Mouse (Mus musculus) heart, postnatal 0 days (tissue): ENCODE data around the gene Sptssb. TPM values are rescaled to one million over a fixed set of nuclear protein-coding genes. Genes with fewer than 3 reads are reported as not detected.

Experiments used
- ATAC-seq: fragments of 200-750 bp; cut with Nextera tagmentation; 2 replicates; pipeline ENCODE4 v1.8.0; 2017; ENCODE audit warnings: low read depth, moderate number of reproducible peaks, moderate library complexity; ENCODE audit not compliant: insufficient read depth
- DNase-seq: peaks from one replicate; pipeline ENCODE4 v3.0.0-alpha.2; 2016; ENCODE audit warnings: low spot score
- H3K27ac ChIP-seq: fragments of 300-500 bp; sonication (generic); 2 replicates; pipeline ENCODE4 v1.5.1; 2014; ENCODE audit warnings: low read depth, mild to moderate bottlenecking
- H3K27me3 ChIP-seq: fragments of 300-500 bp; sonication (generic); 2 replicates; pipeline ENCODE4 v1.6.1; 2014; ENCODE audit warnings: low read length, mixed read lengths; ENCODE audit not compliant: control insufficient read depth, insufficient read depth
- H3K36me3 ChIP-seq: fragments of 300-500 bp; sonication (generic); replicated peaks from 2 replicates; pipeline ENCODE4 v1.6.1; 2014; ENCODE audit warnings: low read length, mixed read lengths; ENCODE audit not compliant: control insufficient read depth, insufficient read depth
- H3K4me1 ChIP-seq: fragments of 300-500 bp; sonication (generic); 2 replicates; pipeline ENCODE4 v1.6.1; 2014; ENCODE audit warnings: antibody characterized with exemption; ENCODE audit not compliant: control insufficient read depth, insufficient read depth
- H3K4me2 ChIP-seq: fragments of 300-500 bp; sonication (generic); 2 replicates; pipeline ENCODE4 v1.6.1; 2014; ENCODE audit warnings: low read depth, mild to moderate bottlenecking, low read length, moderate library complexity
- H3K4me3 ChIP-seq: fragments of 300-500 bp; sonication (generic); 2 replicates; pipeline ENCODE4 v1.5.1; 2014; ENCODE audit warnings: low read depth, low read length
- H3K9ac ChIP-seq: fragments of 300-500 bp; sonication (generic); replicated peaks from 2 replicates; pipeline ENCODE4 v1.6.1; 2014; ENCODE audit warnings: low read depth, low read length, mixed read lengths
- H3K9me3 ChIP-seq: fragments of 300-500 bp; sonication (generic); replicated peaks from 2 replicates; pipeline ENCODE4 v1.6.1; 2016; ENCODE audit warnings: low read length; ENCODE audit not compliant: control insufficient read depth
- CTCF ChIP-seq: IDR thresholded peaks from 2 replicates; pipeline ENCODE4 v1.5.1; 2016; ENCODE audit warnings: antibody characterized with exemption, control low read depth, low read depth
- EP300 ChIP-seq: IDR thresholded peaks from 2 replicates; pipeline ENCODE4 v1.6.1; 2016; ENCODE audit warnings: antibody characterized with exemption, low read depth
- WGBS: fragments of 180-500 bp; shearing (Covaris S2); extraction: QIAGEN DNeasy Blood & Tissue Kit; methylation state at CpG from one replicate; pipeline ENCODE4 v1.1.7; 2014; 5-methylcytosine and 5-hydroxymethylcytosine counted together
- polyA plus RNA-seq: library from polyadenylated mRNA; unstranded; fragments of >200 nt; fragmentation: Nextera tagmentation; extraction: Ambion mirVana; gene quantifications from 2 replicates; pipeline ENCODE4 v1.2.1, GENCODE M21; 2015
- total RNA-seq: library from RNA; depleted of rRNA; stranded (reverse); fragments of >200 nt; gene quantifications from 2 replicates; pipeline ENCODE4 v1.2.3, GENCODE M21; 2014; ENCODE audit warnings: low replicate concordance

Sptssb gene
- total and polyA plus RNA-seq, 2 experiments from 2014 or later: 28.7 TPM; not detected in 1

DNA sequence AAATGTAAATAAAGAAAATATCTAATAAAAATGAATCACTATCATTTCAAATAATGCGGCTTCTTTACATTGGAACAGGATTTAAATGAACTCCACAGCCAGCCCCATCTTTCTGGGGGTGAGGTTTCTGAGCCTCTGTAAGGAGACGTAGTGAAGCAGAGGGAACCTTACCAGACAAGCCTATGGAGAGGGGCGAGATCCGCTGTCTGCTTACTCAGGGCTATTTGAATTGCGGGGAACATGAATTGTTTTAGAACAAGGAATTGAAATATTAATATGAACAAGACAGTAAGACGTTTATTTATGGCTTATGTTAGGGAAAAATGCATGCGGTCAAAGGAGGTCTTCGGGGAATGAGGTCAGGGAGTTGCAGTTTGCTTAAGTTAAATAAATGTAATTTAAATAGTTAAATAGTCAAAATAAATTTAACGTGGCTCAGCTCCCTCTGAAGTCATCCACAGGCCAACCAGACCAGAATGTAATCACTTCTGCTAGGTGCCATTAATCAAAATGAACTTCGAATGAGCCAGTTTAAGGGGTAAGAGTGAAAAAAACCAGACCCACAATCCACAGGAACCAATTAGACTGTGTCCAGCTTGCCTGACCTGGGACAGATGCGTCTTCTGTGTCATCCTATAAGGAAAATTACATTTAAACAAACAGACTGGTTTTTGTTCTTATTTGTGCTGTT, 46.6 kb downstream of the Sptssb start:
- no peak overlapping the region for H3K4me3 ChIP-seq
- no peak overlapping the region for H3K9ac ChIP-seq
- TF ChIP-seq CTCF: no peak
- TF ChIP-seq EP300: no peak
- H3K4me2 ChIP-seq: no peak overlapping the region
- no peaks in the 10 kb centered on the region for H3K27me3 ChIP-seq
- ATAC-seq (no peak), DNase-seq (no peak)
- no peak overlapping the region for H3K27ac ChIP-seq
- no peaks in the 10 kb centered on the region for H3K9me3 ChIP-seq
- 79% methylated on average over 11 of the region's 11 CpGs for WGBS
- H3K36me3 ChIP-seq: no peaks in the 10 kb centered on the region
- H3K4me1 ChIP-seq: no peaks in the 10 kb centered on the region

DNA sequence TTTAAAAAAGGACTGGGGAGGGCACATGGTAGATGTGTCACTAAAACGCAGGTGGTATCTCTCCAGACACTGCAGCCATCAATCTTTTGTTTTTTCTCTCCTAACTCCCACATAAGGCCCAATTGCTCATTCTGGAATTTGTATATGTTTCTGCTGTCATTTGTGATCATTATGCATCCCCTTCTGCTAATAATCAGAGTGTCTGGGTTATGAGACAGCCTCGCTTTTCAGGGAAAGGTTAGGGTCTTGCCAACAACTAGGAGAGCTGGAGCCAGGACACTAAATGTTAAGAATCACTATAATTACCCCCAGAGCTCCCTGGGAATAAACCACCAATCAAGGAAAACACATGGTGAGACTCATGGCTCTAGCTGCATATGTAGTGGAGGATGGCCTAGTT, 47.3 kb downstream of the Sptssb start:
- WGBS: 86% methylated on average over 2 of the region's 2 CpGs
- no peaks in the 10 kb centered on the region for H3K9me3 ChIP-seq
- H3K36me3 ChIP-seq: no peaks in the 10 kb centered on the region
- no peak for DNase-seq
- no peak overlapping the region for H3K9ac ChIP-seq
- no peak overlapping the region for H3K4me2 ChIP-seq
- no peak overlapping the region for H3K4me3 ChIP-seq
- TF ChIP-seq CTCF (no peak), EP300 (no peak)
- no peaks in the 10 kb centered on the region for H3K4me1 ChIP-seq
- ATAC-seq: no peak
- H3K27me3 ChIP-seq: no peaks in the 10 kb centered on the region
- no peak overlapping the region for H3K27ac ChIP-seq

DNA sequence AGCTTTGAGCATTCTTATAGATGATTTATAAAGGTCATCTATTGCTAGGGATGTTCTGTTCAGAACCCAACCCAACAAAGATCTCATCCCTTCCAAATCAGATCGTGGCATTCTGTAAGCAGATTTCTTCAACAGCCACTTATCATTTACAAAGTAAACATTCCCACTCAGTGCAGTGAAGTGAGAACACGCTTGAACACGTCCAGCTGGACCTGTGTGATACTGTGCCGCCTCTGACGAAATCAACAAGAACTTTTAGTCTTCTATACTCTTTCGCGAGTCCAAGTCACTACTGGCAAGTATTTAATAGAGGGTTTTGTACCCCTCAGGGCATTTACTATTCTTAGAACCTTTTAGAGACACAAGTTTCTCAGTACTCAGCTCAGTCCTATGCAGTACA, 51.3 kb downstream of the Sptssb start:
- ATAC-seq (no peak), DNase-seq (no peak)
- Histone ChIP-seq H3K4me1 (no peaks in the 10 kb centered on the region), H3K9ac (no peak overlapping the region), H3K9me3 (no peaks in the 10 kb centered on the region), H3K4me3 (no peak overlapping the region), H3K36me3 (no peaks in the 10 kb centered on the region), H3K4me2 (no peak overlapping the region), H3K27ac (no peak overlapping the region), H3K27me3 (no peaks in the 10 kb centered on the region)
- 59% methylated on average over 7 of the region's 7 CpGs for WGBS
- TF ChIP-seq EP300 (no peak), CTCF (no peak)

DNA sequence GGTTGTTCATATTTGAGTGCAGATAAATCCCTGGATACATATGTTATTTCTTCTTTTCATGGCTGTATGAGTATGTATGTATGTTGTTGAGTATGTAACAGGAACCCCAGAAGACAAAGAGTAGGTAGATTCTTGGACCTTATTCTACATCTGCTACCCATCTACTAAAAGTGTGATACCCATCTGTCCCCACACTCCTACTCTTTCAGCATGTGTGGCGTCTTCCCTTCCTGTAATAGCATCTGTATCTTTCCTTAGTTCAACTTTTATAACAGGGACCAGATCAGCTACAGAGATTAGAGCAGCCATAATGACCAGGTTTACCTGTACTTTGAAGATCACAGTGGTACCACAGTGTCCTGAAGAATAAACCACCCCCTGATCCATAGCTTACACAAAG, 56.6 kb downstream of the Sptssb start:
- Histone ChIP-seq H3K4me2 (no peak overlapping the region), H3K27ac (no peak overlapping the region), H3K9me3 (no peaks in the 10 kb centered on the region), H3K4me3 (no peak overlapping the region), H3K27me3 (no peaks in the 10 kb centered on the region), H3K9ac (no peak overlapping the region), H3K36me3 (no peaks in the 10 kb centered on the region), H3K4me1 (no peaks in the 10 kb centered on the region)
- DNase-seq (no peak), ATAC-seq (no peak)
- no peak for TF ChIP-seq EP300
- no peak for TF ChIP-seq CTCF
- 72% methylated on average over 1 of the region's 1 CpGs for WGBS

DNA sequence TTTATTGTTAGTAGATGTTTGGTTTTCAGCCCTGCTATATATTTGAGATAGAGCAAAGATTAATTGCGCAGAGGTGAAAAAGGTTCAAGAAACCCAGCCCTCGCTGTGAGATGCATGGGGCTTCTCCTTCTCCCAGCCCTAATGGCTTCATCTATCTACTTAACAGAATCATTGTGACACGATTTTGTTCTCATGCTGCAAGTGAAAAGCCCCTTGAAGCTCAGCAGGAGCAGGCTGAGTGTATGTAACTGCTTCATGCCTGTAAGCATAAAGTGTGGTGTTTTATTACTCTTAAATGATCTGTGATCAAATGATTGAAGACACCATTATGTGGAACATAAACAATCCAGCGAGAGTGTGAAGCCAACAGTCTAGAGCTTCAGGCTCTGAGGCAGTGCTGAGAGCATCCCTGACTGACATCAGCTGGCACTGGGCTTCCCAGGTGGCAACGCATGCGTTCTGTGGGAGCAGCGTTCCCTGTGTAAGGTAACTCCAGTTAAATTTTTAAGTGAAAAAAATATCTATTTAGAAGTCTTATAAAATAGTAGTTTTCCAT, 58.8 kb downstream of the Sptssb start:
- Histone ChIP-seq H3K9me3 (no peaks in the 10 kb centered on the region), H3K4me1 (no peaks in the 10 kb centered on the region), H3K4me2 (no peak overlapping the region), H3K27me3 (no peaks in the 10 kb centered on the region), H3K4me3 (no peak overlapping the region), H3K36me3 (no peaks in the 10 kb centered on the region), H3K27ac (no peak overlapping the region), H3K9ac (no peak overlapping the region)
- DNase-seq (no peak), ATAC-seq (no peak)
- TF ChIP-seq EP300 (no peak), CTCF (no peak)
- 65% methylated on average over 7 of the region's 7 CpGs for WGBS

DNA sequence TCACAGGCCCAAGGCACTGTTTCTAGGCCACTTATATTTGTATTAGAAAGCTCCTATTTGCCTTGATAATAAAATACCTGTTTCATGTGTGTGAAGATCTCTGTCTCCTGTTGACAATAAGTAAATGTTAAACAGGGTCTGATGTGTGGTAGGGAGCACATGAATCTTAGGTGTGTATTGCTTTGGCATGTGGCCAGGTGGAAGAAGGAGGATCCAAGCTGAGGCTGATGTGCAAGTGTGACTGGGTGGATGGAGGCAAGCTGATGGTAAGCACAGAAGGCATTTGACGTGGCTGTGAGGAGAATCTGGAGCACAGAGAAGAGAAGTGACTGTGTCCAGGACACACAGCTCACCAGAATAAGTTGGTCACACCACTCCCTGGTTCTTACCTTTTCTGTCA, 60.6 kb downstream of the Sptssb start:
- Histone ChIP-seq H3K27ac (no peak overlapping the region), H3K9ac (no peak overlapping the region), H3K4me1 (no peaks in the 10 kb centered on the region), H3K9me3 (no peaks in the 10 kb centered on the region), H3K36me3 (no peaks in the 10 kb centered on the region), H3K27me3 (no peaks in the 10 kb centered on the region), H3K4me3 (no peak overlapping the region), H3K4me2 (no peak overlapping the region)
- no peak for TF ChIP-seq CTCF
- no peak for TF ChIP-seq EP300
- no peak for ATAC-seq
- DNase-seq: no peak
- 82% methylated on average over 1 of the region's 1 CpGs for WGBS
